Mouse (Mus musculus): ENCODE measurements around the gene C1rb.

DNA sequence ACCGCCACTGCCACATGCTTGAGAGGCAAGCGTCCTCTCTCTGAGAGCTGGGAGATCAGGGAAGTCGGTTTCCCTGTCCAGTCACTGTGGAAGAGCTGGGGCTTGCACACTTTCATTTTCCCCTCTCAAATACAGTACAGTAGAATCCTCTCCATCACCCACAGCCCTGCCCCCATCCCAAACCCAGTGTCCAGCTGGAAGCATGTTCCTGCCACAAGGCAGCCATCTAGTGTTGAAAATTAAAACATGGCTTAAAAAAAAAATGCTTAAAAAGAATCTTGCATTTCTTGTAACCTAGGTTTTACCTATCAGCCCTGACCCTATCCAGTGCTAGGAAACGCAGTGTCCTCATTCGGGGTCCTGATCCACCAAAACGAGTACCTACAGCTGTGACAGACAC, 25.6 kb upstream of the C1rb start:
- TF ChIP-seq GATA1 (IDR thresholded peaks at IDR 0.05; ENCODE audit: low read length) (no peak), TAL1 (IDR thresholded peaks at IDR 0.05; ENCODE audit: low read length) (no peak)

All from erythroblast, embryonic 14.5 days (primary cell).